Mouse (Mus musculus) lung, postnatal 0 days (tissue): ENCODE measurements around the gene Col5a3.

Source experiments
- CTCF ChIP-seq: IDR thresholded peaks from 2 replicates; pipeline ENCODE4 v1.5.1; 2016; ENCODE audit warnings: antibody characterized with exemption, mild to moderate bottlenecking
- EP300 ChIP-seq: IDR thresholded peaks from 2 replicates; pipeline ENCODE4 v1.6.1; 2016; ENCODE audit warnings: antibody characterized with exemption, mild to moderate bottlenecking, control low read depth

GRCm38 (mm10) chr9:20785055-20785454, 29.8 kb downstream of the Col5a3 start:
- no peak for TF ChIP-seq CTCF
- TF ChIP-seq EP300, result no peak
